Mouse (Mus musculus) kidney, postnatal 14 days (tissue): ENCODE data around the gene Prdx5.
"Not testable (repeated sequence)": the region's sequence is repeated elsewhere in the genome, so short reads cannot be mapped to it uniquely, and the experiment has no call there.

Experiments
- DNase-seq: peaks from one replicate; pipeline ENCODE4 v3.0.0; 2022; ENCODE audit warnings: mixed read lengths

Prdx5 gene

GRCm38 (mm10) chr19:6915276-6915675 is 5.4 kb upstream of the Prdx5 start:
- no peak for DNase-seq

GRCm38 (mm10) chr19:6914540-6914939 is 4.6 kb upstream of the Prdx5 start:
- no peak for DNase-seq

- no peak for DNase-seq
Measured at GRCm38 (mm10) chr19:6913991-6914390, 4.1 kb upstream of the Prdx5 start.

GRCm38 (mm10) chr19:6913036-6913435 is 3.1 kb upstream of the Prdx5 start:
- DNase-seq, result no peak

- no peak for DNase-seq
Measured at GRCm38 (mm10) chr19:6912205-6912970, 2.5 kb upstream of the Prdx5 start.

GRCm38 (mm10) chr19:6911101-6912074 is 1.5 kb upstream of the Prdx5 start:
- no peak for DNase-seq

- DNase-seq, result peak; percentile 75
Measured at GRCm38 (mm10) chr19:6910306-6910705, 400 bp upstream of the Prdx5 start.

GRCm38 (mm10) chr19:6909021-6909420 is 885 bp downstream of the Prdx5 start:
- peak; percentile 32 for DNase-seq

GRCm38 (mm10) chr19:6907811-6908540 is 1.9 kb downstream of the Prdx5 start:
- no peak for DNase-seq

- no peak for DNase-seq
Measured at GRCm38 (mm10) chr19:6907094-6907493, 2.8 kb downstream of the Prdx5 start.

- no peak for DNase-seq
Measured at GRCm38 (mm10) chr19:6906199-6906598, 3.7 kb downstream of the Prdx5 start.

- DNase-seq, result no peak
Measured at GRCm38 (mm10) chr19:6905498-6906159, 4.3 kb downstream of the Prdx5 start.

- DNase-seq, result peak; percentile 85
Measured at GRCm38 (mm10) chr19:6904846-6905245, 5.1 kb downstream of the Prdx5 start.

- peak; percentile 65 for DNase-seq
Measured at GRCm38 (mm10) chr19:6903031-6903430, 6.9 kb downstream of the Prdx5 start.

GRCm38 (mm10) chr19:6899641-6900040 is 10.3 kb downstream of the Prdx5 start:
- DNase-seq, result no peak

- not testable (repeated sequence) for DNase-seq
Measured at GRCm38 (mm10) chr19:6895608-6896305, 14.1 kb downstream of the Prdx5 start.

- no peak for DNase-seq
Measured at GRCm38 (mm10) chr19:6893731-6894451, 16.0 kb downstream of the Prdx5 start.

- DNase-seq, result peak; percentile 29
Measured at GRCm38 (mm10) chr19:6892512-6892911, 17.4 kb downstream of the Prdx5 start.

GRCm38 (mm10) chr19:6877965-6878364 is 31.9 kb downstream of the Prdx5 start:
- DNase-seq, result no peak

GRCm38 (mm10) chr19:6876799-6877198 is 33.1 kb downstream of the Prdx5 start:
- DNase-seq, result no peak

GRCm38 (mm10) chr19:6875834-6876233 is 34.1 kb downstream of the Prdx5 start:
- DNase-seq, result no peak
